Mouse (Mus musculus) heart, postnatal 25 days (tissue): ENCODE data around the gene Cdon. TPM values are rescaled to one million over a fixed set of nuclear protein-coding genes. Genes with fewer than 3 reads are reported as not detected.

Experiments used
- DNase-seq: peaks from one replicate; pipeline ENCODE4 v3.0.0; 2022; ENCODE audit warnings: low spot score
- intact Hi-C: fragments of 180-260 bp; cut with DNase I; formaldehyde crosslinking; loops from one replicate; pipeline ENCODE4 v1.15.1; 2025
- total RNA-seq, 2 experiments: library from RNA; stranded (reverse); gene quantifications; 2 replicates each; pipeline ENCODE4 v1.2.3; 2021

Cdon gene
- total RNA-seq, 2 experiments from 2014 or later: 14.0 to 16.1 TPM

GRCm38 (mm10) chr9:35529141-35529540 is 108.2 kb downstream of the Cdon start:
- DNase-seq: no peak

GRCm38 (mm10) chr9:35529796-35530195 is 108.9 kb downstream of the Cdon start:
- DNase-seq: no peak
- intact Hi-C loops: loop anchor here (10.0 kb wide), 2 partner anchors 105 to 505 kb away; partner anchors contain the start of gene Cdon

More at GRCm38 (mm10) chr9:35529141-35529540, 108.2 kb downstream of the Cdon start:
- intact Hi-C loops: loop anchor here (10.0 kb wide), 1 partner anchor 104 kb away; the partner anchor contains the start of gene Cdon

- intact Hi-C loops: loop anchor here (10.0 kb wide), 1 partner anchor 508 kb away; no protein-coding TSS in a partner anchor
- DNase-seq: no peak
Measured at GRCm38 (mm10) chr9:35533266-35533665, 112.3 kb downstream of the Cdon start.

GRCm38 (mm10) chr9:35535110-35535509 is 114.2 kb downstream of the Cdon start:
- intact Hi-C loops: loop anchor here (10.0 kb wide), 1 partner anchor 510 kb away; no protein-coding TSS in a partner anchor
- no peak for DNase-seq

- no peak for DNase-seq
- intact Hi-C loops: loop anchor here (10.0 kb wide), 1 partner anchor 511 kb away; no protein-coding TSS in a partner anchor
Measured at GRCm38 (mm10) chr9:35535876-35536275, 114.9 kb downstream of the Cdon start.

GRCm38 (mm10) chr9:35539001-35539750 is 118.2 kb downstream of the Cdon start:
- DNase-seq: no peak
- intact Hi-C loops: loop anchor here (10.0 kb wide), 1 partner anchor 514 kb away; no protein-coding TSS in a partner anchor

GRCm38 (mm10) chr9:35541024-35541423 is 120.1 kb downstream of the Cdon start:
- DNase-seq: no peak
- intact Hi-C loops: loop anchor here (1.0 to 10.0 kb wide), 2 partner anchors 258 to 336 kb away; partner anchors contain the start of genes Srpr and Tirap

GRCm38 (mm10) chr9:35541488-35541887 is 120.6 kb downstream of the Cdon start:
- DNase-seq: no peak
- intact Hi-C loops: loop anchor here (1.0 to 10.0 kb wide), 2 partner anchors 258 to 337 kb away; partner anchors contain the start of genes Srpr and Tirap

- intact Hi-C loops: loop anchor here (1.0 to 10.0 kb wide), 2 partner anchors 259 to 337 kb away; partner anchors contain the start of genes Srpr and Tirap
- no peak for DNase-seq
Measured at GRCm38 (mm10) chr9:35541941-35542340, 121.0 kb downstream of the Cdon start.

- DNase-seq: no peak
- intact Hi-C loops: loop anchor here (10.0 kb wide), 1 partner anchor 338 kb away; the partner anchor contains the start of genes Srpr and Tirap
Measured at GRCm38 (mm10) chr9:35543099-35543860, 122.4 kb downstream of the Cdon start.

- intact Hi-C loops: loop anchor here (10.0 kb wide), 1 partner anchor 340 kb away; the partner anchor contains the start of genes Srpr and Tirap
- DNase-seq: no peak
Measured at GRCm38 (mm10) chr9:35544666-35545065, 123.7 kb downstream of the Cdon start.

- intact Hi-C loops: loop anchor here (10.0 kb wide), 1 partner anchor 341 kb away; the partner anchor contains the start of genes Srpr and Tirap
- no peak for DNase-seq
Measured at GRCm38 (mm10) chr9:35545704-35546103, 124.8 kb downstream of the Cdon start.

GRCm38 (mm10) chr9:35546745-35547144 is 125.8 kb downstream of the Cdon start:
- intact Hi-C loops: loop anchor here (10.0 kb wide), 1 partner anchor 342 kb away; the partner anchor contains the start of genes Srpr and Tirap
- DNase-seq: no peak

GRCm38 (mm10) chr9:35548455-35548854 is 127.5 kb downstream of the Cdon start:
- DNase-seq: no peak

GRCm38 (mm10) chr9:35556494-35557102 is 135.7 kb downstream of the Cdon start:
- intact Hi-C loops: no loop called here
- no peak for DNase-seq

More at GRCm38 (mm10) chr9:35548455-35548854, 127.5 kb downstream of the Cdon start:
- intact Hi-C loops: loop anchor here (10.0 kb wide), 1 partner anchor 344 kb away; the partner anchor contains the start of genes Srpr and Tirap
